Mouse (Mus musculus) thymus, postnatal 25 days (tissue): ENCODE measurements around the gene Pigx.

Experiments used
- DNase-seq: peaks from one replicate; pipeline ENCODE4 v3.0.0; 2022

The Pigx gene

GRCm38 (mm10) chr16:32099638-32100150 is at the start of gene Pigx, which contains the start of gene Cep19:
Gene Pigx (minus strand): TSS chr16:32099740.
Gene Cep19 (plus strand): TSS chr16:32099800.
- DNase-seq = peak; percentile 92

GRCm38 (mm10) chr16:32147589-32148207 is 48.2 kb upstream of the Pigx start:
- no peak for DNase-seq

GRCm38 (mm10) chr16:32144592-32144991 is 45.1 kb upstream of the Pigx start:
- no peak for DNase-seq

- no peak for DNase-seq
Observed at GRCm38 (mm10) chr16:32143766-32144165, 44.2 kb upstream of the Pigx start.

- DNase-seq = no peak
Observed at GRCm38 (mm10) chr16:32138954-32139353, 39.4 kb upstream of the Pigx start.

- no peak for DNase-seq
Observed at GRCm38 (mm10) chr16:32135842-32136357, 36.4 kb upstream of the Pigx start.

- DNase-seq = no peak
Observed at GRCm38 (mm10) chr16:32133148-32133547, 33.6 kb upstream of the Pigx start.

GRCm38 (mm10) chr16:32130190-32130826 is 30.8 kb upstream of the Pigx start:
- DNase-seq = peak; percentile 77

- peak; percentile 40 for DNase-seq
Observed at GRCm38 (mm10) chr16:32129449-32130189, 30.1 kb upstream of the Pigx start.

- no peak for DNase-seq
Observed at GRCm38 (mm10) chr16:32127046-32127445, 27.5 kb upstream of the Pigx start.

- DNase-seq = no peak
Observed at GRCm38 (mm10) chr16:32125364-32125763, 25.8 kb upstream of the Pigx start.

GRCm38 (mm10) chr16:32124444-32125335 is 25.1 kb upstream of the Pigx start:
- DNase-seq = no peak

GRCm38 (mm10) chr16:32124020-32124419 is 24.5 kb upstream of the Pigx start:
- no peak for DNase-seq

- no peak for DNase-seq
Observed at GRCm38 (mm10) chr16:32120454-32120853, 20.9 kb upstream of the Pigx start.

- no peak for DNase-seq
Observed at GRCm38 (mm10) chr16:32116186-32116585, 16.6 kb upstream of the Pigx start.

GRCm38 (mm10) chr16:32115781-32116180 is 16.2 kb upstream of the Pigx start:
- no peak for DNase-seq

GRCm38 (mm10) chr16:32114968-32115695 is 15.6 kb upstream of the Pigx start:
- peak; percentile 91 for DNase-seq

GRCm38 (mm10) chr16:32114406-32114805 is 14.9 kb upstream of the Pigx start:
- DNase-seq = no peak

- DNase-seq = peak; percentile 63
Observed at GRCm38 (mm10) chr16:32113541-32114218, 14.1 kb upstream of the Pigx start.

GRCm38 (mm10) chr16:32110951-32111699 is 11.6 kb upstream of the Pigx start:
- no peak for DNase-seq
